Mouse (Mus musculus): ENCODE data around the gene Gm21943. TPM values are rescaled to one million over a fixed set of nuclear protein-coding genes. Genes with fewer than 3 reads are reported as not detected.
"Not testable (repeated sequence)": the region's sequence is repeated elsewhere in the genome, so short reads cannot be mapped to it uniquely, and the experiment has no call there.

Gene Gm21943
- not detected in 2 replicates for total RNA-seq (2014; rRNA removed)
- not detected in 2 replicates for polyA plus RNA-seq (2015; fragmentation: Nextera tagmentation; extraction: Ambion mirVana)

DNA sequence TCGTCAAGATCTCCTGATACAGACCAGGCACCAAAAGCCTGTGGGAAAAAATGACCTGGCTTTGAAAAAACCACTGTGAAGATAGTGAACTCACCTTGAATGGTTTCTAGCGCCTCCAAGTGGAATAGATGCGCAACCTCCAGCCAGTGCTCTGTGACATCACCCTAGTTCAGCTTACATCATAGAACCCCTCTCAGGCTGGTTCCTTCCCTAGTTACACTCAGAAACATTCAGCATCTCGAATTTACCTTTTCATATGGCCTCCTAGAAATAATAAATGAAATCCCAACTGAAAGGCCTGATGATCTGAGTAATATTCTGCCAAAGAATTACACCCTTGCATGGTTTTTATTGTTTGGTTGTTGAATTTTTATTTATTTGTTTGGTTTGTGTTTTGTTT is at the start of gene Gm21943:
Gene Gm21943, minus strand, starts transcription at position 101 of the 400 bp plus-strand sequence.
- not testable (repeated sequence) for H3K36me3 ChIP-seq (ENCODE audit: insufficient read depth); H3K4me1 ChIP-seq (ENCODE audit: insufficient read depth); H3K4me3 ChIP-seq (ENCODE audit: low read depth, low read length); H3K27ac ChIP-seq (ENCODE audit: low read depth, low read length); H3K9me3 ChIP-seq (ENCODE audit: low read length); H3K4me2 ChIP-seq (ENCODE audit: low read depth); ATAC-seq; H3K9ac ChIP-seq; H3K27me3 ChIP-seq (ENCODE audit: insufficient read depth, low read length); DNase-seq
- no CpG with 5 or more reads among the region's 4 CpGs for WGBS

Other genes with a start within 250 kb of the Gm21943 start
- not detected in 2 replicates for gene Gm28961, start 172.0 kb upstream of the Gm21943 start, total RNA-seq (2014; rRNA removed)
- not detected in 2 replicates for gene Gm28961, start 172.0 kb upstream of the Gm21943 start, polyA plus RNA-seq (2015; fragmentation: Nextera tagmentation; extraction: Ambion mirVana)

Measured in forebrain, postnatal 0 days (tissue).